Mouse (Mus musculus): ENCODE results near the gene Lpxn. TPM values are rescaled to one million over a fixed set of nuclear protein-coding genes. Genes with fewer than 3 reads are reported as not detected.
A peak's percentile ranks its signal among the peaks of the same experiment; 100 is the strongest.

The Lpxn gene
- polyA plus RNA-seq, 1 experiment, result 0.27 TPM

- TF ChIP-seq GATA1 (IDR thresholded peaks at IDR 0.05; ENCODE audit: borderline replicate concordance, low read length) (no peak), FLI1 (IDR thresholded peaks at IDR 0.05; ENCODE audit: low read length) (no peak)
- Histone ChIP-seq H3K4me3 (replicated peaks) (no peak overlapping the region), H3K9me3 (no peaks in the 10 kb centered on the region), H3K36me3 (replicated peaks; ENCODE audit: low read length) (peaks cover 40% of the 10 kb centered on the region), H3K4me1 (peaks cover 43% of the 10 kb centered on the region), H3K27me3 (replicated peaks) (no peaks in the 10 kb centered on the region)
Observed at GRCm38 (mm10) chr19:12787721-12788120, 8.3 kb upstream of the Lpxn start.

GRCm38 (mm10) chr19:12792374-12792773 lies 3.6 kb upstream of the Lpxn start:
- Histone ChIP-seq H3K36me3 (replicated peaks; ENCODE audit: low read length) (peaks cover 22% of the 10 kb centered on the region), H3K4me3 (replicated peaks) (no peak overlapping the region), H3K9me3 (no peaks in the 10 kb centered on the region), H3K4me1 (peaks cover 26% of the 10 kb centered on the region; the same call in 1 of the 2 replicates), H3K27me3 (replicated peaks) (no peaks in the 10 kb centered on the region)
- TF ChIP-seq FLI1 (IDR thresholded peaks at IDR 0.05; ENCODE audit: low read length) (no peak), GATA1 (IDR thresholded peaks at IDR 0.05; ENCODE audit: borderline replicate concordance, low read length) (no peak)

DNA sequence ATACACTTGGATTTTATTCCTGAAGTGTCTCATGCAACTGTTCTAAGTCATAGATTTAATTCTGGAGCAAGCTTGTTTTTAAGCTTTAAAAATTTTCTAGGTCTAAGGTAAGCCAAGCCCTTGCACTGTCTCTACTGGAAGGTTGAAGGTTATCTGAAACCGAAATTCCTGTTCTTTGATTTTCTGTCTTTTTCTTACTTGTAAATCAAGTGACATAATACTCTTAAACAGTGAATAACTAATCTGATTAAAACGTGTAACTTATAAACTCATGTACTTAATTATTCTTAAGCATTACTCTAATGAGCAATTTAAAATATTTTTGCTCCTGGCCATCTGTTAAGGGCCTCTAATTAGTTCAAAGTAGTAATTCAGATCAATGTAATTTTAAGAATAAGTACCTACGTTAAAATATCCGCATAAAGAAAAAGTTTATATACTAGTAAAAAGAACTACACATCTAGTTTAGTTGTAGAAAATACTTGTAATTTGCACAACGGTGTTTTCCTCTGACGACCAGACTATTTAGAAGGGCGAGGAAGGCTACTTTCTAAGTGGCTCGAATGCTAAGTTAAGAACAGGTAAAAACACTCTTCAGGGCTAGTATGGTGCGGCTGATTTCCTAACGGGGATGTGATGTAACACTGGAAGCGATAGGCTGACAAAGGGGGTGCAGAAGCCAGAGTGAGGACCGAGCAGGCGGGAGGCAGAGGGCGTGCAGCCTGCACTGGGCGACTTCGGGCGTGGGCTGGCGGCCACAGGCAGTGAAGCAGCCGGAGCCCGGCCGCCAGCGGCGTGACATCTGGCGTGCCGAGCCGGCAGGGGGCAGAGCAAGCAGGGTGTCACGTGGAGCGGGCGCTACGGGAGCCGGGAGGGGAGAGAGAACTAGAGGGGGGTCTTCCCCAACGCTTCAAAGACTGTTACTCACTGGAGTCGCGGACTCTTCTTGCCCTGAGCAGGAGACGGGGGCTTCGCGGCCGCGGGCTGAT lies 1.6 kb upstream of the Lpxn start:
- Histone ChIP-seq H3K27me3 (replicated peaks) (no peaks in the 10 kb centered on the region), H3K4me3 (replicated peaks) (peak overlapping the region; percentile 97), H3K4me1 (peaks cover 27% of the 10 kb centered on the region), H3K36me3 (replicated peaks; ENCODE audit: low read length) (peaks cover 6% of the 10 kb centered on the region), H3K9me3 (no peaks in the 10 kb centered on the region)
- TF ChIP-seq FLI1 (IDR thresholded peaks at IDR 0.05; ENCODE audit: low read length) (no peak), GATA1 (IDR thresholded peaks at IDR 0.05; ENCODE audit: borderline replicate concordance, low read length) (no peak)

DNA sequence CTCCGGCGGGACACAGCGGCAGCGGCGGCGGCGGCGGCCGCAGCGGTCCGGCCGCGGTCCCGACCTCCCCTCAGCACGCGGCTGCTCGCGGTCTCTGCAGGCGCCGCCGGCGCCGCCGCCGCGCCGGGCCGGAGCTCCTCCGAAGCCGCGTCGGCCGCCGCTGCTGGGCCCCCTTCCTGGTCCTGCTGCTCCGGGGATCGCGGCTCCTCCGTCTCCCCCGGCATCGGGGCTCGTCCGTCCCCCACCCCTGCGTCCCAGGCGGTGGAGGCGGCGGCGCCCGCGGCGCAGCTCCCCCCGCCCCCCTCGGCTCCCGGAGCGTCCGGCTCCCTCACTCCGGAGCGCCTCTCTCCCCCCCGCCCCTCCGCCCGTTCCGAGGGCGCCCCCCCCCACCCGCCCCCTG lies 883 bp upstream of the Lpxn start:
- peak overlapping the region; percentile 97 for H3K4me3 ChIP-seq (replicated peaks)
- TF ChIP-seq FLI1 (IDR thresholded peaks at IDR 0.05; ENCODE audit: low read length) (no peak), GATA1 (IDR thresholded peaks at IDR 0.05; ENCODE audit: borderline replicate concordance, low read length) (no peak)
- no peaks in the 10 kb centered on the region for H3K27me3 ChIP-seq (replicated peaks)
- H3K9me3 ChIP-seq, result no peaks in the 10 kb centered on the region
- H3K36me3 ChIP-seq (replicated peaks; ENCODE audit: low read length), result peaks cover 2% of the 10 kb centered on the region
- H3K4me1 ChIP-seq, result peaks cover 27% of the 10 kb centered on the region

- no peaks in the 10 kb centered on the region for H3K9me3 ChIP-seq
- TF ChIP-seq FLI1 (IDR thresholded peaks at IDR 0.05; ENCODE audit: low read length) (no peak), GATA1 (IDR thresholded peaks at IDR 0.05; ENCODE audit: borderline replicate concordance, low read length) (no peak)
- no peaks in the 10 kb centered on the region for H3K27me3 ChIP-seq (replicated peaks)
- peak overlapping the region; percentile 97 for H3K4me3 ChIP-seq (replicated peaks)
- no peaks in the 10 kb centered on the region for H3K36me3 ChIP-seq (replicated peaks; ENCODE audit: low read length)
- peaks cover 31% of the 10 kb centered on the region for H3K4me1 ChIP-seq
Observed at GRCm38 (mm10) chr19:12796328-12796931, 437 bp downstream of the Lpxn start.

DNA sequence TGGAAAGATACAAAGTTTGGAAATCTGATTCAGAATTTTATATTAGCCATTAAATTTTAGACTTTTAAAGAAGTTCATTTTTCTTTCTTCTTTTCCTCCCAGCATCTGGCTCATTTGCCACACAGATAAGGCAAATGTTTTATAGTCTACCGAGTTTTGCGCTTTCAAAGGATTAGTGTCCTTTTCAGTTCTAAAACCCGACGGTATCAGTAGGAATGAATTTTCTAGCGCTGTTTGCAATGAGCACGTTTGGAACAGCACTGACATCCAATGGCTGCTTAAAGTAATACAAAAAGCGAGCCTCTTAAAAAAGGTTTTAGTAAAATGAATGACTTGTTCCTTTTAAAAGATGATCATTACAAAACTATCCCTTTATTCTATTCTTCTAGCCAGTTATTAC lies 1.1 kb downstream of the Lpxn start:
- TF ChIP-seq FLI1 (IDR thresholded peaks at IDR 0.05; ENCODE audit: low read length) (no peak), GATA1 (IDR thresholded peaks at IDR 0.05; ENCODE audit: borderline replicate concordance, low read length) (no peak)
- peak overlapping the region; percentile 97 for H3K4me3 ChIP-seq (replicated peaks)

DNA sequence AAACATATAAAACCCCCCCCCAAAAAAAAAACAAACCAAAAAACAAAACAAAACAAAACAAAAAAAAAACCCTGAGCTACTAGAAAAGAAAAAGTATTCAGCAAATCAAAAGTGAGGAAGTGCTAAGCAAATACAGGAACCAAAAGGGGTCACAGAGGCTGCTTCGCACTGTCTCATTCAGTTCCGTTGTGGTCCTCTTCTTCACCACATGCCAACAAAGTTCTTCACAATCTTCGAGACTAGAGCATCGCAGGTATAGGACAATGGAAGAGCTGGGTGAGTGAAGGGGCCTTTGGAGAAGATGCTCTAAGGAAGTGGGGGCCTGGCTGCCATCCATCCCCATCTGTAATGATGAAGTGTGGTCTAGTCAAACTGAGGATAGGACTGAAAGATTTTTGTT lies 2.4 kb downstream of the Lpxn start:
- peaks cover 24% of the 10 kb centered on the region for H3K4me1 ChIP-seq
- peak overlapping the region; percentile 79 for H3K4me3 ChIP-seq (replicated peaks)
- no peaks in the 10 kb centered on the region for H3K36me3 ChIP-seq (replicated peaks; ENCODE audit: low read length)
- H3K9me3 ChIP-seq, result no peaks in the 10 kb centered on the region
- no peaks in the 10 kb centered on the region for H3K27me3 ChIP-seq (replicated peaks)
- TF ChIP-seq FLI1 (IDR thresholded peaks at IDR 0.05; ENCODE audit: low read length) (no peak), GATA1 (IDR thresholded peaks at IDR 0.05; ENCODE audit: borderline replicate concordance, low read length) (no peak)

More for the DNA sequence above, 1.1 kb downstream of the Lpxn start:
- no peaks in the 10 kb centered on the region for H3K9me3 ChIP-seq
- no peaks in the 10 kb centered on the region for H3K27me3 ChIP-seq (replicated peaks)
- no peaks in the 10 kb centered on the region for H3K36me3 ChIP-seq (replicated peaks; ENCODE audit: low read length)
- H3K4me1 ChIP-seq, result peaks cover 28% of the 10 kb centered on the region

- no peak for TF ChIP-seq GATA1 (IDR thresholded peaks at IDR 0.05; ENCODE audit: borderline replicate concordance, low read length)
- TF ChIP-seq FLI1 (IDR thresholded peaks at IDR 0.05; ENCODE audit: low read length), result no peak
- Histone ChIP-seq H3K4me3 (replicated peaks) (peak overlapping the region; percentile 79), H3K27me3 (replicated peaks) (no peaks in the 10 kb centered on the region)
Observed at GRCm38 (mm10) chr19:12799081-12799480, 3.1 kb downstream of the Lpxn start.

GRCm38 (mm10) chr19:12800621-12801020 lies 4.6 kb downstream of the Lpxn start:
- no peaks in the 10 kb centered on the region for H3K36me3 ChIP-seq (replicated peaks; ENCODE audit: low read length)
- H3K9me3 ChIP-seq, result no peaks in the 10 kb centered on the region
- TF ChIP-seq FLI1 (IDR thresholded peaks at IDR 0.05; ENCODE audit: low read length) (no peak), GATA1 (IDR thresholded peaks at IDR 0.05; ENCODE audit: borderline replicate concordance, low read length) (no peak)
- no peaks in the 10 kb centered on the region for H3K27me3 ChIP-seq (replicated peaks)
- H3K4me1 ChIP-seq, result peaks cover 24% of the 10 kb centered on the region
- H3K4me3 ChIP-seq (replicated peaks), result peak overlapping the region; percentile 74

More at GRCm38 (mm10) chr19:12799081-12799480, 3.1 kb downstream of the Lpxn start:
- Histone ChIP-seq H3K4me1 (peaks cover 24% of the 10 kb centered on the region), H3K9me3 (no peaks in the 10 kb centered on the region), H3K36me3 (replicated peaks; ENCODE audit: low read length) (no peaks in the 10 kb centered on the region)

GRCm38 (mm10) chr19:12801046-12801445 lies 5.1 kb downstream of the Lpxn start:
- Histone ChIP-seq H3K9me3 (no peaks in the 10 kb centered on the region), H3K27me3 (replicated peaks) (no peaks in the 10 kb centered on the region), H3K36me3 (replicated peaks; ENCODE audit: low read length) (no peaks in the 10 kb centered on the region), H3K4me3 (replicated peaks) (no peak overlapping the region), H3K4me1 (peaks cover 28% of the 10 kb centered on the region)
- TF ChIP-seq GATA1 (IDR thresholded peaks at IDR 0.05; ENCODE audit: borderline replicate concordance, low read length), result no peak
- no peak for TF ChIP-seq FLI1 (IDR thresholded peaks at IDR 0.05; ENCODE audit: low read length)

Measured in megakaryocyte, embryonic 14.5 days (primary cell).